Mouse (Mus musculus) heart, embryonic 14.5 days (tissue): ENCODE measurements around the gene 1110008P14Rik. TPM values are rescaled to one million over a fixed set of nuclear protein-coding genes. Genes with fewer than 3 reads are reported as not detected.

Experiments used
- ATAC-seq: fragments of 200-750 bp; cut with Nextera tagmentation; 2 replicates; pipeline ENCODE4 v1.8.0; 2017; ENCODE audit warnings: low read depth, moderate TSS enrichment; ENCODE audit not compliant: insufficient number of reproducible peaks, insufficient read depth, low FRiP score
- H3K27ac ChIP-seq, 2 experiments: fragments of 200-500 bp in 1 of 2; fragments of 300-500 bp in 1 of 2; sonication (generic) in 1 of 2; replicated peaks in 1 of 2; 2 replicates each; pipeline ENCODE4 v1.5.1; 2012 to 2014; ENCODE audit warnings: low read depth in 2 of 2, low read length in 2 of 2, control low read depth in 1 of 2, mild to moderate bottlenecking in 1 of 2, mixed read lengths in 1 of 2; ENCODE audit not compliant: control insufficient read depth in 1 of 2, insufficient read depth in 1 of 2
- H3K27me3 ChIP-seq: fragments of 300-500 bp; sonication (generic); 2 replicates; pipeline ENCODE4 v1.6.1; 2014; ENCODE audit warnings: mild to moderate bottlenecking, low read length, control low read depth; ENCODE audit not compliant: control insufficient read depth, insufficient read depth
- H3K36me3 ChIP-seq: fragments of 300-500 bp; sonication (generic); 2 replicates; pipeline ENCODE4 v1.6.1; 2014; ENCODE audit warnings: mild to moderate bottlenecking, control low read depth, low read length, mixed read lengths; ENCODE audit not compliant: control insufficient read depth, insufficient read depth
- H3K4me1 ChIP-seq, 2 experiments: fragments of 200-500 bp in 1 of 2; fragments of 300-500 bp in 1 of 2; sonication (generic) in 1 of 2; 2 replicates each; pipeline ENCODE4 v1.6.1; 2012 to 2014; ENCODE audit warnings: low read length in 2 of 2, control low read depth in 1 of 2, mixed read lengths in 1 of 2; ENCODE audit not compliant: control insufficient read depth in 2 of 2, insufficient read depth in 2 of 2
- H3K4me2 ChIP-seq: fragments of 300-500 bp; sonication (generic); 2 replicates; pipeline ENCODE4 v1.6.1; 2014; ENCODE audit warnings: mild to moderate bottlenecking, low read length
- H3K4me3 ChIP-seq, 2 experiments: fragments of 200-500 bp in 1 of 2; fragments of 300-500 bp in 1 of 2; sonication (generic) in 1 of 2; 2 replicates each; pipeline ENCODE4 v1.5.1; 2012 to 2014; ENCODE audit warnings: low read length in 2 of 2, mild to moderate bottlenecking in 2 of 2, control low read depth in 1 of 2, low read depth in 1 of 2, moderate library complexity in 1 of 2; ENCODE audit not compliant: control insufficient read depth in 1 of 2, insufficient read depth in 1 of 2
- H3K9ac ChIP-seq: fragments of 300-500 bp; sonication (generic); 2 replicates; pipeline ENCODE4 v1.6.1; 2014; ENCODE audit warnings: mild to moderate bottlenecking, low read length
- H3K9me3 ChIP-seq: fragments of 300-500 bp; sonication (generic); 2 replicates; pipeline ENCODE4 v1.6.1; 2016; ENCODE audit warnings: low read length, control low read depth; ENCODE audit not compliant: control insufficient read depth
- WGBS: fragments of 180-500 bp; shearing (Covaris S2); extraction: QIAGEN DNeasy Blood & Tissue Kit; methylation state at CpG from one replicate; pipeline ENCODE4 v1.1.7; 2014; 5-methylcytosine and 5-hydroxymethylcytosine counted together
- polyA plus RNA-seq: library from polyadenylated mRNA; unstranded; fragments of >200 nt; fragmentation: Nextera tagmentation; extraction: Ambion mirVana; gene quantifications from 2 replicates; pipeline ENCODE4 v1.2.1, GENCODE M21; 2014

1110008P14Rik gene
- polyA plus RNA-seq, 1 experiment from 2014 or later, result 64.5 TPM

GRCm38 (mm10) chr2:32407144-32407824 lies 25.5 kb upstream of the 1110008P14Rik start:
- H3K9me3 ChIP-seq, result no peaks in the 10 kb centered on the region
- peaks cover 0 to 4% of the 10 kb centered on the region in 2 experiments; a peak in 1 of 4 replicates for H3K4me1 ChIP-seq
- H3K36me3 ChIP-seq, result peaks cover 9% of the 10 kb centered on the region
- no peak overlapping the region for H3K4me2 ChIP-seq
- 74% methylated on average over 7 of the region's 7 CpGs for WGBS
- H3K27ac ChIP-seq, result no peak overlapping the region
- H3K27me3 ChIP-seq, result no peaks in the 10 kb centered on the region
- no peak overlapping the region for H3K4me3 ChIP-seq
- no peak overlapping the region for H3K9ac ChIP-seq
- ATAC-seq, result no peak

GRCm38 (mm10) chr2:32404663-32405062 lies 22.9 kb upstream of the 1110008P14Rik start:
- Histone ChIP-seq H3K4me3 (no peak overlapping the region), H3K27ac (no peak overlapping the region), H3K27me3 (no peaks in the 10 kb centered on the region), H3K4me2 (no peak overlapping the region), H3K9me3 (no peaks in the 10 kb centered on the region), H3K36me3 (peaks cover 35% of the 10 kb centered on the region), H3K9ac (no peak overlapping the region), H3K4me1 (peaks cover 0 to 4% of the 10 kb centered on the region in 2 experiments; a peak in 1 of 4 replicates)
- WGBS, result 19% methylated on average over 2 of the region's 2 CpGs
- ATAC-seq, result no peak

DNA sequence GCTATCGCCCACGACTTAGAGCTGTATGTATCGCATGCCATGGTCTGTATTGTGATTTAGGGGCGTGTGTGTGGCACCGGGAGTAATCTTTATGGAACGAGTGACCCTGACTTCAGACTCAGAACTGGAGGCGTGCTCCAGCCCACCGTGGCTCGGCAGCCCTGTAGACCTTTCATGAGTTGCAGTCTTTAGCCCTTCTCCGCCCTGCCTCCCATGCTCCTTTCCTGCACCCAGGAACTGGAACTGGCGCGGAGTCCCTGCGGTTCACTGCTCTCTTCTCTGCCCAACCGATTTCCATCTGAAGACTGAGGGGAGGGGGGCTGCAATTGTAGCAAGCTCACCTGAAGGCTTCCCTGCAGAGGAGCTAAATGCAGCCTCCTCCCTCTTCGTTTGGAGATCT lies 15.0 kb upstream of the 1110008P14Rik start:
- H3K36me3 ChIP-seq, result peaks cover 34% of the 10 kb centered on the region
- H3K4me2 ChIP-seq, result peak overlapping the region; percentile 93
- no peaks in the 10 kb centered on the region for H3K27me3 ChIP-seq
- H3K9me3 ChIP-seq, result no peaks in the 10 kb centered on the region
- peak overlapping the region; percentile 84 for H3K9ac ChIP-seq
- peaks cover 11 to 20% of the 10 kb centered on the region in 2 experiments for H3K4me1 ChIP-seq
- ATAC-seq, result no peak
- WGBS, result under 1% methylated on average over 15 of the region's 15 CpGs
- peak overlapping the region; percentile 88 to 92 for H3K4me3 ChIP-seq
- peak overlapping the region in 1 of 2 experiments; percentile 92; a peak in 2 of 4 replicates for H3K27ac ChIP-seq

DNA sequence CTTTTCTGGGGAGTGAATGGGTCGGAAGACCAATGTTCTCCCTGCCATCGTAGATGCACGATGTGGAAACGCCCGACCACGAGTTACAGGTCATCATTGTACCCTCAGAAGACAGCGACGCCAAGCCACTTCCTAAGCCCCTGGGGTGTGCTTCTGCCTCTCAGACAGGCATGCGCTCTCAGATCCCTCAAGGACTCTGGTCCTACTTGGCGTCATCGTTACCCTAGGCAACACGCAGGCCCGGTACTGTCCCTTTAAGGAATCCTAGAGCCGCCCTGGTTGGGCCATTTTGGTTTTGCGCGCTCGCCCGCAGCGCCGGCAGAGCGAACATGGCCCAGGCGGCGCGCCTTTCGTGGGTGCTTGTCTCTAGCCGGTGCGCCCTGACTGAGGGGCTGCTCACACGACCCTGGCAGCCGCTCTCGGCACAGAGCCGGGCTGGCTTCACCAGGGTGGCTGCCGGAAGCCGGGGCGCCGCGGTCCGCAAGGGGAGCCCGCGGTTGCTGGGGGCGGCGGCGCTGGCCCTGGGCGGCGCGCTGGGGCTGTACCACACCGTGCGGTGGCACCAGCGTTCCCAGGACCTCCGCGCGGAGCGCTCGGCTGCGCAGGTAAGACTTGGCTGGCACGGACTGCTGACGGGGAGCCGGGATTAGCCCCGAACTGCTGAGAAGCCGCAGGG lies 14.3 kb upstream of the 1110008P14Rik start:
- under 1% methylated on average over 52 of the region's 59 CpGs for WGBS
- peak; percentile 91 for ATAC-seq
- H3K4me2 ChIP-seq, result peak overlapping the region; percentile 93

DNA sequence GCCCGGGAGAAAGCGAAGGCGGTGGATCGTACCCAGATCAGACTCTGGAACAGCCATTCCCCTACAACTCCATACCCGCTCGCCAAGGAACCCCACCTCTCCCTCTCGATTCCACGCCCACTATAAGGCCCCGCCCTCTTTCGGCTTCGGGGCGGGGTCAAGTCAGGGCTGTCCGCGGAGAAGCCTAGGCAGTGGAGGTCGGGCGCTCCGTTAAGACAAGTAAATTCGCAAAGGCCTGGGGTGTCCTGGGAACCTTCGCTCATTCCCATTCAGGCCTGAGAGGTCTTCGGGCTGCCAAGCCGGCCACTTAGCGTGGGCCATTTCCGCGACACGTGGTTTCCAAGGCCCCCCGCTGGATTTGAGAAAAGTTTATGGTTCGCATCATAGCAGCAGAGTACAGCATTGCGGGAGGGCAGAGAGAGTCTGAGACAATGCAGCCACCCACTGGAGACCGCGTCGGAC lies 13.8 kb upstream of the 1110008P14Rik start, which contains the start of gene Ptges2:
Gene Ptges2 (plus strand): TSS at position 413 of the 462 bp plus-strand sequence.
- WGBS, result under 1% methylated on average over 31 of the region's 31 CpGs
- H3K27ac ChIP-seq, result peak within 1 kb of the TSS; percentile 89 to 92
- H3K4me1 ChIP-seq, result peaks cover 11 to 20% of the 10 kb centered on the region in 2 experiments
- H3K27me3 ChIP-seq, result no peaks in the 10 kb centered on the region
- peak within 1 kb of the TSS; percentile 88 to 92 for H3K4me3 ChIP-seq
- H3K36me3 ChIP-seq, result peaks cover 22% of the 10 kb centered on the region
- peak within 1 kb of the TSS; percentile 84 for H3K9ac ChIP-seq
- ATAC-seq, result peak; percentile 84
- no peaks in the 10 kb centered on the region for H3K9me3 ChIP-seq
- peak within 1 kb of the TSS; percentile 93 for H3K4me2 ChIP-seq

More for the DNA sequence above, 14.3 kb upstream of the 1110008P14Rik start:
- Histone ChIP-seq H3K27me3 (no peaks in the 10 kb centered on the region), H3K4me3 (peak overlapping the region; percentile 88 to 92), H3K36me3 (peaks cover 28% of the 10 kb centered on the region), H3K9ac (peak overlapping the region; percentile 84), H3K9me3 (no peaks in the 10 kb centered on the region), H3K27ac (peak overlapping the region; percentile 89 to 92), H3K4me1 (peaks cover 11 to 20% of the 10 kb centered on the region in 2 experiments)

DNA sequence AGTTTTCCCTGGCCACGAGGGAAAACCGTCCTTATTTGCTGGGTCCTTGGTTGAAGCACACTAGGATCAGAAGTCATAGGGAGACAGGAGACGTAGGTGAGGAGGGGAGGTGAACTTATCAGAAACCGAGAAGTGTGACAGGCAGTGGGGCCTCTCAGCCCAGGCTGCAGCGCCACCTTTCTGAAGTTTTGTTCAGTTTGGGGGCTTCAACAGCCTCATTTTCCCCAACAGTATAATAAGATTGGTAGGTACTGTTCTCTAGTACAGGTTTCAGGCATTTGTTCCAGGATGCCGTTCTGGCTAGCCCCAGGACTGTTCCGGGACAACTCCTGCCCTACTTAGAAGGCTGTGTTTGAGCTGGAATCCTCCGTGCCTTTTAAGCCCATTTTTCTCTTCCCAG lies 13.2 kb upstream of the 1110008P14Rik start:
- ATAC-seq, result no peak
- Histone ChIP-seq H3K27me3 (no peaks in the 10 kb centered on the region), H3K36me3 (peaks cover 16% of the 10 kb centered on the region), H3K4me2 (peak overlapping the region; percentile 93), H3K9me3 (no peaks in the 10 kb centered on the region), H3K4me3 (peak overlapping the region; percentile 88 to 92), H3K4me1 (peaks cover 11 to 20% of the 10 kb centered on the region in 2 experiments), H3K9ac (peak overlapping the region; percentile 84), H3K27ac (peak overlapping the region; percentile 9 to 92; a peak in 3 of 4 replicates)
- 2% methylated on average over 8 of the region's 8 CpGs for WGBS

GRCm38 (mm10) chr2:32392063-32392462 lies 10.3 kb upstream of the 1110008P14Rik start:
- Histone ChIP-seq H3K36me3 (no peaks in the 10 kb centered on the region), H3K9ac (peak overlapping the region; percentile 17; the same call in 1 of the 2 replicates), H3K27me3 (no peaks in the 10 kb centered on the region), H3K4me2 (no peak overlapping the region), H3K4me1 (peaks cover 8 to 15% of the 10 kb centered on the region in 2 experiments), H3K9me3 (no peaks in the 10 kb centered on the region), H3K27ac (peak overlapping the region; percentile 7 to 17; a peak in 2 of 4 replicates), H3K4me3 (no peak overlapping the region)
- ATAC-seq, result no peak
- WGBS, result 64% methylated on average over 5 of the region's 5 CpGs
